Mouse (Mus musculus) ES-E14 (cell line): ENCODE results near the gene 5730522E02Rik.

Source experiments
- CHD2 ChIP-seq: IDR thresholded peaks from 2 replicates; pipeline ENCODE4 v1.6.1; 2014; ENCODE audit warnings: mild to moderate bottlenecking, low read depth, low read length, inconsistent platforms
- HCFC1 ChIP-seq: IDR thresholded peaks from 2 replicates; pipeline ENCODE4 v1.6.1; 2012; ENCODE audit warnings: low read length, inconsistent platforms, borderline replicate concordance; ENCODE audit not compliant: insufficient read depth
- ZNF384 ChIP-seq: IDR thresholded peaks from 2 replicates; pipeline ENCODE4 v1.6.1; 2012; ENCODE audit warnings: low read depth, low read length, inconsistent platforms

DNA sequence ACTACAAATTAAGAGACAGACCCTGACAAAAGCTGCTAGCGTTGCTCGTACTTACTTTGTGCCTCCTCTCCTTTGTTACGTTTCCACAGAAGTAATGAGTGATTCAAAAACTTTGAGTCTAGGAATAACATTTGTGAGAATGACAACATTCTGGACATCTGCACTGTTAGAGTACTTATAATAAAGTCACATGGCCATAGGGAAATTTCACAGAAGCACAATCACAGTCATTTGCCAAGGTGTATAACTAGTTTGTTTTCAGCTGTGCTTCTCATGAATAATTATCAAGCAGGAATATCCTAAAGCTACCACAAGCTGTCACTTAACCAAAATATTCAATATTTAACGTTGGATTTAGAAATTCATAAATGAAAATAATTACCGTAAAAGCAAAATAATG, 269.1 kb downstream of the 5730522E02Rik start:
- TF ChIP-seq CHD2 (no peak), ZNF384 (no peak), HCFC1 (no peak)
